Mouse (Mus musculus) ovary, postnatal 14 days (tissue): Measurements from ENCODE around the gene Osbpl8.
A peak's percentile ranks its signal among the peaks of the same experiment; 100 is the strongest.
"Not testable (repeated sequence)": the region's sequence is repeated elsewhere in the genome, so short reads cannot be mapped to it uniquely, and the experiment has no call there.

Experiments
- DNase-seq: peaks from one replicate; pipeline ENCODE4 v3.0.0; 2022; ENCODE audit warnings: low spot score

Osbpl8 gene

GRCm38 (mm10) chr10:111185574-111186269 is 21.2 kb downstream of the Osbpl8 start:
- no peak for DNase-seq

- DNase-seq = no peak
Observed at GRCm38 (mm10) chr10:111189022-111189555, 24.5 kb downstream of the Osbpl8 start.

- no peak for DNase-seq
Observed at GRCm38 (mm10) chr10:111190110-111190795, 25.7 kb downstream of the Osbpl8 start.

- DNase-seq = no peak
Observed at GRCm38 (mm10) chr10:111193536-111193935, 29.0 kb downstream of the Osbpl8 start.

- DNase-seq = no peak
Observed at GRCm38 (mm10) chr10:111196191-111196590, 31.6 kb downstream of the Osbpl8 start.

- not testable (repeated sequence) for DNase-seq
Observed at GRCm38 (mm10) chr10:111198705-111199104, 34.2 kb downstream of the Osbpl8 start.

- no peak for DNase-seq
Observed at GRCm38 (mm10) chr10:111201120-111201519, 36.6 kb downstream of the Osbpl8 start.

- no peak for DNase-seq
Observed at GRCm38 (mm10) chr10:111201666-111202065, 37.1 kb downstream of the Osbpl8 start.

GRCm38 (mm10) chr10:111204089-111204488 is 39.5 kb downstream of the Osbpl8 start:
- no peak for DNase-seq

GRCm38 (mm10) chr10:111205421-111205820 is 40.9 kb downstream of the Osbpl8 start:
- no peak for DNase-seq

- DNase-seq = no peak
Observed at GRCm38 (mm10) chr10:111207386-111207785, 42.8 kb downstream of the Osbpl8 start.

- DNase-seq = no peak
Observed at GRCm38 (mm10) chr10:111214084-111214483, 49.5 kb downstream of the Osbpl8 start.

GRCm38 (mm10) chr10:111214696-111215095 is 50.1 kb downstream of the Osbpl8 start:
- DNase-seq = no peak

GRCm38 (mm10) chr10:111215572-111215971 is 51.0 kb downstream of the Osbpl8 start:
- no peak for DNase-seq

- no peak for DNase-seq
Observed at GRCm38 (mm10) chr10:111216111-111216510, 51.6 kb downstream of the Osbpl8 start.

GRCm38 (mm10) chr10:111222535-111222934 is 58.0 kb downstream of the Osbpl8 start:
- no peak for DNase-seq

GRCm38 (mm10) chr10:111223218-111223830 is 58.8 kb downstream of the Osbpl8 start:
- DNase-seq = no peak

GRCm38 (mm10) chr10:111224696-111225095 is 60.1 kb downstream of the Osbpl8 start:
- no peak for DNase-seq

- DNase-seq = peak; percentile 91
Observed at GRCm38 (mm10) chr10:111226508-111226907, 62.0 kb downstream of the Osbpl8 start.

- DNase-seq = not testable (repeated sequence)
Observed at GRCm38 (mm10) chr10:111232237-111232636, 67.7 kb downstream of the Osbpl8 start.

GRCm38 (mm10) chr10:111233476-111234130 is 69.1 kb downstream of the Osbpl8 start:
- no peak for DNase-seq
